Mouse (Mus musculus): ENCODE results near the gene Abcc4.
"Not testable (repeated sequence)": the region's sequence is repeated elsewhere in the genome, so short reads cannot be mapped to it uniquely, and the experiment has no call there.

DNA sequence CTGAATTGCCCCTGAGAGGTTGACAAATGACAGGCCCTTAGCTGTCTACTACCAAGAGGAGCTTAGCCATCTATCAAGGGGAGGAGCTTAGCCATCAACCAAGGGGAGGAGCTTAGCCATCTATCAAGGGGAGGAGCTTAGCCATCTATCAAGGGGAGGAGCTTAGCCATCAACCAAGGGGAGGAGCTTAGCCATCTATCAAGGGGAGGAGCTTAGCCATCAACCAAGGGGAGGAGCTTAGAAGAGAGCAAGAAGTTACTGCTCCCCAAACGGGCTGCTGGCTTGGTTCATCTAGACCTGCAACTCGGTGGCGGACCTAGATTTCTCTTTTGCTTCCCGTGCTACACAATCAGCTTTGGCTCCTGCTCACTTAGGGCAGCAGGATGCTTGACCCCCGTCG is 194.3 kb downstream of the Abcc4 start:
- TF ChIP-seq CTCF (IDR thresholded peaks at IDR 0.05; ENCODE audit: control insufficient read depth, insufficient read depth, insufficient replicate concordance, low read depth, low read length); POLR2A (IDR thresholded peaks at IDR 0.05; ENCODE audit: control insufficient read depth, low read depth, low read length): not testable (repeated sequence)

All from testis, adult 2 months (tissue).